Mouse (Mus musculus) olfactory bulb, adult 2 months (tissue): ENCODE measurements around the gene Slc6a21. TPM values are rescaled to one million over a fixed set of nuclear protein-coding genes. Genes with fewer than 3 reads are reported as not detected.

Source experiments
- H3K27ac ChIP-seq: fragments of 200-500 bp; 2 replicates; pipeline ENCODE4 v1.5.1; 2012; ENCODE audit warnings: low read depth, low read length; ENCODE audit not compliant: insufficient read depth
- H3K4me1 ChIP-seq: fragments of 200-500 bp; 2 replicates; pipeline ENCODE4 v1.6.1; 2012; ENCODE audit warnings: low read length; ENCODE audit not compliant: control insufficient read depth, insufficient read depth
- H3K4me3 ChIP-seq: fragments of 200-500 bp; 2 replicates; pipeline ENCODE4 v1.5.1; 2012; ENCODE audit warnings: mild to moderate bottlenecking, low read depth, low read length, moderate library complexity; ENCODE audit not compliant: insufficient read depth
- CTCF ChIP-seq: fragments of 200-500 bp; IDR thresholded peaks from 2 replicates; pipeline ENCODE4 v1.5.1; 2012; ENCODE audit warnings: low read depth, mild to moderate bottlenecking, low read length, moderate library complexity; ENCODE audit not compliant: insufficient read depth
- POLR2A ChIP-seq: fragments of 200-500 bp; IDR thresholded peaks from 2 replicates; pipeline ENCODE4 v1.6.1; 2012; ENCODE audit warnings: mild to moderate bottlenecking, low read depth, low read length, moderate library complexity; ENCODE audit not compliant: insufficient read depth
- WGBS: fragments of 180-500 bp; shearing (Covaris S2); methylation state at CpG from one replicate; pipeline ENCODE4 v1.1.7; 2018; 5-methylcytosine and 5-hydroxymethylcytosine counted together
- polyA plus RNA-seq: library from polyadenylated mRNA; stranded (reverse); fragments of >200 nt; gene quantifications from 2 replicates; pipeline ENCODE4 v1.2.4, GENCODE M21; 2012; ENCODE audit warnings: low replicate concordance; ENCODE audit not compliant: missing spikeins, insufficient read depth, insufficient read length

Slc6a21 gene
- polyA plus RNA-seq, 1 experiment: not detected

GRCm38 (mm10) chr7:45273672-45274071 lies 3.6 kb upstream of the Slc6a21 start:
- WGBS: 93% methylated on average over 8 of the region's 8 CpGs
- Histone ChIP-seq H3K27ac (no peak overlapping the region), H3K4me1 (peaks cover 4% of the 10 kb centered on the region), H3K4me3 (no peak overlapping the region)
- TF ChIP-seq POLR2A (no peak), CTCF (no peak)

- Histone ChIP-seq H3K4me3 (no peak overlapping the region), H3K4me1 (peaks cover 5% of the 10 kb centered on the region; the same call in 1 of the 2 replicates), H3K27ac (no peak overlapping the region)
- 74% methylated on average over 13 of the region's 13 CpGs for WGBS
- no peak for TF ChIP-seq POLR2A
- no peak for TF ChIP-seq CTCF
These were observed 9.2 kb downstream of the Slc6a21 start for GRCm38 (mm10) chr7:45286486-45286885.

- H3K4me3 ChIP-seq: no peak overlapping the region
- TF ChIP-seq POLR2A: no peak
- TF ChIP-seq CTCF: no peak
- 82% methylated on average over 1 of the region's 1 CpGs for WGBS
- H3K27ac ChIP-seq: no peak overlapping the region
- no peaks in the 10 kb centered on the region for H3K4me1 ChIP-seq
These were observed 19.3 kb downstream of the Slc6a21 start for GRCm38 (mm10) chr7:45296626-45297025.

- H3K4me1 ChIP-seq: peaks cover under 1% of the 10 kb centered on the region; the same call in 1 of the 2 replicates
- WGBS: 36% methylated on average over 3 of the region's 3 CpGs
- no peak overlapping the region for H3K27ac ChIP-seq
- no peak for TF ChIP-seq CTCF
- TF ChIP-seq POLR2A: no peak
- H3K4me3 ChIP-seq: no peak overlapping the region
These were observed 20.2 kb downstream of the Slc6a21 start for GRCm38 (mm10) chr7:45297563-45297962.

GRCm38 (mm10) chr7:45299752-45300151 lies 22.4 kb downstream of the Slc6a21 start:
- Histone ChIP-seq H3K4me1 (peaks cover 7% of the 10 kb centered on the region; the same call in 1 of the 2 replicates), H3K4me3 (no peak overlapping the region), H3K27ac (no peak overlapping the region)
- 9% methylated on average over 5 of the region's 5 CpGs for WGBS
- no peak for TF ChIP-seq POLR2A

GRCm38 (mm10) chr7:45300270-45300669 lies 23.0 kb downstream of the Slc6a21 start:
- Histone ChIP-seq H3K4me1 (peaks cover 9% of the 10 kb centered on the region; the same call in 1 of the 2 replicates), H3K4me3 (no peak overlapping the region), H3K27ac (no peak overlapping the region)
- 16% methylated on average over 6 of the region's 6 CpGs for WGBS
- peak; percentile 57; the same call in 1 of the 2 replicates for TF ChIP-seq CTCF
- no peak for TF ChIP-seq POLR2A

GRCm38 (mm10) chr7:45302626-45303025 lies 25.3 kb downstream of the Slc6a21 start:
- Histone ChIP-seq H3K4me3 (no peak overlapping the region), H3K4me1 (peaks cover 10% of the 10 kb centered on the region; the same call in 1 of the 2 replicates), H3K27ac (no peak overlapping the region)
- WGBS: 21% methylated on average over 8 of the region's 8 CpGs
- no peak for TF ChIP-seq POLR2A
- TF ChIP-seq CTCF: no peak

- no peak for TF ChIP-seq POLR2A
- TF ChIP-seq CTCF: no peak
- 34% methylated on average over 12 of the region's 13 CpGs for WGBS
- H3K4me1 ChIP-seq: peaks cover 10% of the 10 kb centered on the region; the same call in 1 of the 2 replicates
- peak overlapping the region; percentile 18; the same call in 1 of the 2 replicates for H3K4me3 ChIP-seq
- no peak overlapping the region for H3K27ac ChIP-seq
These were observed 27.6 kb downstream of the Slc6a21 start for GRCm38 (mm10) chr7:45304869-45305268.

- H3K4me1 ChIP-seq: peaks cover 10% of the 10 kb centered on the region; the same call in 1 of the 2 replicates
- WGBS: 12% methylated on average over 17 of the region's 17 CpGs
- TF ChIP-seq POLR2A: no peak
- TF ChIP-seq CTCF: peak; percentile 68; the same call in 1 of the 2 replicates
- no peak overlapping the region for H3K27ac ChIP-seq
- peak overlapping the region; percentile 18; the same call in 1 of the 2 replicates for H3K4me3 ChIP-seq
These were observed 28.0 kb downstream of the Slc6a21 start for GRCm38 (mm10) chr7:45305275-45305674.

GRCm38 (mm10) chr7:45308551-45309240 lies 31.4 kb downstream of the Slc6a21 start:
- no peak overlapping the region for H3K4me3 ChIP-seq
- 76% methylated on average over 15 of the region's 15 CpGs for WGBS
- H3K27ac ChIP-seq: no peak overlapping the region
- TF ChIP-seq POLR2A: no peak
- no peak for TF ChIP-seq CTCF
- H3K4me1 ChIP-seq: peaks cover 3% of the 10 kb centered on the region; the same call in 1 of the 2 replicates
